Mouse (Mus musculus) midbrain, embryonic 15.5 days (tissue): Measurements from ENCODE around the gene Nol11. TPM values are rescaled to one million over a fixed set of nuclear protein-coding genes. Genes with fewer than 3 reads are reported as not detected.

Source experiments
- ATAC-seq: fragments of 200-750 bp; cut with Nextera tagmentation; replicated peaks from 2 replicates; pipeline ENCODE4 v1.8.0; 2017; ENCODE audit warnings: moderate TSS enrichment
- H3K27ac ChIP-seq: fragments of 300-500 bp; sonication (generic); 2 replicates; pipeline ENCODE4 v1.5.1; 2015; ENCODE audit warnings: mild to moderate bottlenecking, inconsistent platforms
- H3K27me3 ChIP-seq: fragments of 300-500 bp; sonication (generic); replicated peaks from 2 replicates; pipeline ENCODE4 v1.6.1; 2015; ENCODE audit warnings: inconsistent platforms
- H3K36me3 ChIP-seq: fragments of 300-500 bp; sonication (generic); replicated peaks from 2 replicates; pipeline ENCODE4 v1.6.1; 2015; ENCODE audit warnings: inconsistent platforms
- H3K4me1 ChIP-seq: fragments of 300-500 bp; sonication (generic); 2 replicates; pipeline ENCODE4 v1.6.1; 2015; ENCODE audit warnings: inconsistent platforms
- H3K4me2 ChIP-seq: fragments of 300-500 bp; sonication (generic); 2 replicates; pipeline ENCODE4 v1.6.1; 2015; ENCODE audit warnings: inconsistent platforms, mild to moderate bottlenecking, moderate library complexity
- H3K4me3 ChIP-seq: fragments of 300-500 bp; sonication (generic); 2 replicates; pipeline ENCODE4 v1.5.1; 2015; ENCODE audit warnings: mild to moderate bottlenecking, inconsistent platforms
- H3K9ac ChIP-seq: fragments of 300-500 bp; sonication (generic); 2 replicates; pipeline ENCODE4 v1.6.1; 2015; ENCODE audit warnings: mild to moderate bottlenecking, inconsistent platforms
- H3K9me3 ChIP-seq: fragments of 300-500 bp; sonication (generic); 2 replicates; pipeline ENCODE4 v1.6.1; 2016; ENCODE audit warnings: inconsistent platforms
- WGBS: fragments of 180-500 bp; shearing (Covaris S2); methylation state at CpG from one replicate; pipeline ENCODE4 v1.1.7; 2015; ENCODE audit warnings: mixed read lengths; 5-methylcytosine and 5-hydroxymethylcytosine counted together
- polyA plus RNA-seq: library from polyadenylated mRNA; unstranded; fragments of >200 nt; fragmentation: Nextera tagmentation; extraction: Ambion mirVana; gene quantifications from 2 replicates; pipeline ENCODE4 v1.2.1, GENCODE M21; 2015

The Nol11 gene
- polyA plus RNA-seq, 1 experiment from 2014 or later, result 54.5 TPM

GRCm38 (mm10) chr11:107213745-107214144 lies 24.6 kb upstream of the Nol11 start:
- 78% methylated on average over 5 of the region's 5 CpGs for whole genome bisulfite sequencing
- no peaks in the 10 kb centered on the region for H3K4me1 ChIP-seq
- no peak overlapping the region for H3K9ac ChIP-seq
- no peaks in the 10 kb centered on the region for H3K27me3 ChIP-seq
- no peak overlapping the region for H3K27ac ChIP-seq
- H3K9me3 ChIP-seq, result no peaks in the 10 kb centered on the region
- ATAC-seq, result no peak
- no peaks in the 10 kb centered on the region for H3K36me3 ChIP-seq
- no peak overlapping the region for H3K4me3 ChIP-seq
- H3K4me2 ChIP-seq, result no peak overlapping the region

- WGBS, result 82% methylated on average over 13 of the region's 13 CpGs
- Histone ChIP-seq H3K27me3 (no peaks in the 10 kb centered on the region), H3K36me3 (no peaks in the 10 kb centered on the region), H3K4me2 (no peak overlapping the region), H3K27ac (no peak overlapping the region), H3K4me3 (no peak overlapping the region), H3K9ac (no peak overlapping the region), H3K4me1 (no peaks in the 10 kb centered on the region), H3K9me3 (no peaks in the 10 kb centered on the region)
- no peak for ATAC-seq
Observed at GRCm38 (mm10) chr11:107209818-107210217, 20.6 kb upstream of the Nol11 start.

GRCm38 (mm10) chr11:107201773-107202172 lies 12.6 kb upstream of the Nol11 start:
- no peak overlapping the region for H3K4me2 ChIP-seq
- no peaks in the 10 kb centered on the region for H3K36me3 ChIP-seq
- H3K9ac ChIP-seq, result no peak overlapping the region
- no peak for ATAC-seq
- no peaks in the 10 kb centered on the region for H3K9me3 ChIP-seq
- no peak overlapping the region for H3K4me3 ChIP-seq
- no peak overlapping the region for H3K27ac ChIP-seq
- WGBS, result 88% methylated on average over 11 of the region's 11 CpGs
- H3K4me1 ChIP-seq, result no peaks in the 10 kb centered on the region
- no peaks in the 10 kb centered on the region for H3K27me3 ChIP-seq

GRCm38 (mm10) chr11:107199281-107199680 lies 10.1 kb upstream of the Nol11 start:
- Histone ChIP-seq H3K4me2 (no peak overlapping the region), H3K9ac (no peak overlapping the region), H3K4me3 (no peak overlapping the region), H3K36me3 (no peaks in the 10 kb centered on the region), H3K27me3 (no peaks in the 10 kb centered on the region), H3K9me3 (no peaks in the 10 kb centered on the region), H3K27ac (no peak overlapping the region), H3K4me1 (no peaks in the 10 kb centered on the region)
- ATAC-seq, result no peak
- WGBS, result 82% methylated on average over 5 of the region's 5 CpGs

GRCm38 (mm10) chr11:107195334-107195733 lies 6.2 kb upstream of the Nol11 start:
- no peak overlapping the region for H3K4me2 ChIP-seq
- H3K36me3 ChIP-seq, result no peaks in the 10 kb centered on the region
- WGBS, result 72% methylated on average over 2 of the region's 2 CpGs
- no peaks in the 10 kb centered on the region for H3K9me3 ChIP-seq
- no peak overlapping the region for H3K9ac ChIP-seq
- no peak overlapping the region for H3K27ac ChIP-seq
- no peaks in the 10 kb centered on the region for H3K4me1 ChIP-seq
- no peaks in the 10 kb centered on the region for H3K27me3 ChIP-seq
- H3K4me3 ChIP-seq, result no peak overlapping the region
- ATAC-seq, result no peak

- Histone ChIP-seq H3K9me3 (no peaks in the 10 kb centered on the region), H3K4me3 (no peak overlapping the region), H3K27ac (no peak overlapping the region), H3K4me2 (no peak overlapping the region), H3K36me3 (peaks cover 7% of the 10 kb centered on the region; the same call in 1 of the 2 replicates), H3K4me1 (peaks cover 13% of the 10 kb centered on the region), H3K9ac (no peak overlapping the region), H3K27me3 (no peaks in the 10 kb centered on the region)
- WGBS, result 83% methylated on average over 2 of the region's 2 CpGs
- ATAC-seq, result no peak
Observed at GRCm38 (mm10) chr11:107190376-107190775, 1.2 kb upstream of the Nol11 start.

- no peak overlapping the region for H3K4me2 ChIP-seq
- ATAC-seq, result no peak
- H3K4me3 ChIP-seq, result no peak overlapping the region
- peaks cover 57% of the 10 kb centered on the region for H3K36me3 ChIP-seq
- no peaks in the 10 kb centered on the region for H3K9me3 ChIP-seq
- no peak overlapping the region for H3K27ac ChIP-seq
- peaks cover 13% of the 10 kb centered on the region for H3K4me1 ChIP-seq
- H3K27me3 ChIP-seq, result no peaks in the 10 kb centered on the region
- H3K9ac ChIP-seq, result no peak overlapping the region
- WGBS, result 91% methylated on average over 8 of the region's 8 CpGs
Observed at GRCm38 (mm10) chr11:107183777-107184176, 5.4 kb downstream of the Nol11 start.

- no peak for ATAC-seq
- WGBS, result 92% methylated on average over 4 of the region's 4 CpGs
- no peaks in the 10 kb centered on the region for H3K9me3 ChIP-seq
- no peak overlapping the region for H3K4me3 ChIP-seq
- H3K4me2 ChIP-seq, result no peak overlapping the region
- no peak overlapping the region for H3K27ac ChIP-seq
- peaks cover 7% of the 10 kb centered on the region; the same call in 1 of the 2 replicates for H3K36me3 ChIP-seq
- H3K9ac ChIP-seq, result no peak overlapping the region
- no peaks in the 10 kb centered on the region for H3K4me1 ChIP-seq
- no peaks in the 10 kb centered on the region for H3K27me3 ChIP-seq
Observed at GRCm38 (mm10) chr11:107161215-107161614, 28.0 kb downstream of the Nol11 start.

GRCm38 (mm10) chr11:107159034-107159433 lies 30.1 kb downstream of the Nol11 start:
- Histone ChIP-seq H3K27me3 (no peaks in the 10 kb centered on the region), H3K27ac (no peak overlapping the region), H3K36me3 (no peaks in the 10 kb centered on the region), H3K9me3 (no peaks in the 10 kb centered on the region), H3K9ac (no peak overlapping the region), H3K4me3 (no peak overlapping the region), H3K4me2 (no peak overlapping the region), H3K4me1 (no peaks in the 10 kb centered on the region)
- WGBS, result 29% methylated on average over 1 of the region's 1 CpGs
- no peak for ATAC-seq

- H3K27ac ChIP-seq, result no peak overlapping the region
- ATAC-seq, result no peak
- WGBS, result 62% methylated on average over 5 of the region's 5 CpGs
Observed at GRCm38 (mm10) chr11:107156977-107157642, 32.1 kb downstream of the Nol11 start.

GRCm38 (mm10) chr11:107155292-107155691 lies 33.9 kb downstream of the Nol11 start:
- H3K4me3 ChIP-seq, result no peak overlapping the region
- H3K9me3 ChIP-seq, result no peaks in the 10 kb centered on the region
- H3K4me2 ChIP-seq, result no peak overlapping the region
- no peaks in the 10 kb centered on the region for H3K27me3 ChIP-seq
- no peak for ATAC-seq
- no peaks in the 10 kb centered on the region for H3K36me3 ChIP-seq
- H3K9ac ChIP-seq, result no peak overlapping the region
- no peak overlapping the region for H3K27ac ChIP-seq
- WGBS, result 82% methylated on average over 5 of the region's 5 CpGs
- H3K4me1 ChIP-seq, result no peaks in the 10 kb centered on the region

More at GRCm38 (mm10) chr11:107156977-107157642, 32.1 kb downstream of the Nol11 start:
- Histone ChIP-seq H3K9me3 (no peaks in the 10 kb centered on the region), H3K4me3 (no peak overlapping the region), H3K9ac (no peak overlapping the region), H3K36me3 (no peaks in the 10 kb centered on the region), H3K4me1 (no peaks in the 10 kb centered on the region), H3K27me3 (no peaks in the 10 kb centered on the region), H3K4me2 (no peak overlapping the region)

GRCm38 (mm10) chr11:107154431-107154830 lies 34.8 kb downstream of the Nol11 start:
- Histone ChIP-seq H3K36me3 (no peaks in the 10 kb centered on the region), H3K27ac (no peak overlapping the region), H3K9me3 (no peaks in the 10 kb centered on the region), H3K9ac (no peak overlapping the region), H3K4me3 (no peak overlapping the region), H3K27me3 (no peaks in the 10 kb centered on the region), H3K4me1 (no peaks in the 10 kb centered on the region), H3K4me2 (no peak overlapping the region)
- no peak for ATAC-seq
- WGBS, result 84% methylated on average over 7 of the region's 7 CpGs

- Histone ChIP-seq H3K9ac (no peak overlapping the region), H3K4me3 (no peak overlapping the region), H3K4me1 (no peaks in the 10 kb centered on the region), H3K9me3 (no peaks in the 10 kb centered on the region), H3K4me2 (no peak overlapping the region), H3K36me3 (no peaks in the 10 kb centered on the region), H3K27me3 (no peaks in the 10 kb centered on the region), H3K27ac (no peak overlapping the region)
- no peak for ATAC-seq
- WGBS, result 81% methylated on average over 5 of the region's 5 CpGs
Observed at GRCm38 (mm10) chr11:107153645-107154044, 35.5 kb downstream of the Nol11 start.
